Mouse (Mus musculus) monocyte, adult 5-6 weeks (primary cell): ENCODE results near the gene Tex33. TPM values are rescaled to one million over a fixed set of nuclear protein-coding genes. Genes with fewer than 3 reads are reported as not detected.
"Not testable (repeated sequence)": the region's sequence is repeated elsewhere in the genome, so short reads cannot be mapped to it uniquely, and the experiment has no call there.

ENCODE experiments used
- ATAC-seq: fragments of 153-309, 156-312 bp; replicated peaks from 2 replicates; pipeline ENCODE4 v1.8.0; 2017; ENCODE audit warnings: mild to moderate bottlenecking; ENCODE audit not compliant: low TSS enrichment, insufficient number of reproducible peaks, severe bottlenecking, poor library complexity, low FRiP score
- total RNA-seq: library from RNA; stranded (forward); fragments of 200-1000, 200-491, 200-594 nt; gene quantifications from 3 replicates; pipeline ENCODE4 v1.2.3, GENCODE M21; 2017

Gene Tex33
- total RNA-seq, 1 experiment from 2014 or later = not detected

- ATAC-seq = peak; percentile 48; the same call in 1 of the 2 replicates
Measured at GRCm38 (mm10) chr15:78339627-78340423, 55.9 kb downstream of the Tex33 start.

- ATAC-seq = no peak
Measured at GRCm38 (mm10) chr15:78334380-78334779, 61.3 kb downstream of the Tex33 start.

GRCm38 (mm10) chr15:78332981-78333380 lies 62.7 kb downstream of the Tex33 start:
- ATAC-seq = no peak

- no peak for ATAC-seq
Measured at GRCm38 (mm10) chr15:78331523-78332340, 64.0 kb downstream of the Tex33 start.

GRCm38 (mm10) chr15:78330706-78331105 lies 65.0 kb downstream of the Tex33 start:
- no peak for ATAC-seq

- ATAC-seq = not testable (repeated sequence)
Measured at GRCm38 (mm10) chr15:78329972-78330371, 65.7 kb downstream of the Tex33 start.

- ATAC-seq = no peak
Measured at GRCm38 (mm10) chr15:78328520-78329097, 67.1 kb downstream of the Tex33 start.

Other genes starting within 250 kb of the Tex33 start
- gene Ift27, start 221.8 kb downstream of the Tex33 start, total RNA-seq = 3.5 to 8.9 TPM (median 4.7 TPM) in 3 replicates
- 0.49 TPM in 1 of 3 replicates, not detected in the others for gene Pvalb, start 189.5 kb downstream of the Tex33 start, total RNA-seq
- gene Ncf4, start 151.1 kb downstream of the Tex33 start, total RNA-seq = 206 to 223 TPM (median 216 TPM) in 3 replicates
- 7.1 to 15.7 TPM (median 8.0 TPM) in 3 replicates for gene Csf2rb2, start 90.2 kb downstream of the Tex33 start, total RNA-seq
- 52.3 to 134 TPM (median 103 TPM) in 3 replicates for gene Csf2rb, start 70.2 kb downstream of the Tex33 start, total RNA-seq
- gene Tst, start 10.0 kb upstream of the Tex33 start, total RNA-seq = 2.2 TPM in 1 of 3 replicates, not detected in the others
- gene Mpst, start 10.5 kb upstream of the Tex33 start, total RNA-seq = 5.8 to 10.2 TPM (median 8.7 TPM) in 3 replicates
- gene Kctd17, start 32.7 kb upstream of the Tex33 start, total RNA-seq = 4.6 to 6.1 TPM (median 5.0 TPM) in 3 replicates
- gene Tmprss6, start 72.7 kb upstream of the Tex33 start, total RNA-seq = 0.58 TPM in 1 of 3 replicates, not detected in the others
- 102 to 350 TPM (median 102 TPM) in 3 replicates for gene Il2rb, start 99.4 kb upstream of the Tex33 start, total RNA-seq
- 0.67 to 0.87 TPM in 2 of 3 replicates, not detected in the other for gene C1qtnf6, start 135.5 kb upstream of the Tex33 start, total RNA-seq
- gene Sstr3, start 148.8 kb upstream of the Tex33 start, total RNA-seq = 0.10 to 0.29 TPM in 2 of 3 replicates, not detected in the other
- gene Rac2, start 176.9 kb upstream of the Tex33 start, total RNA-seq = 125 to 216 TPM (median 199 TPM) in 3 replicates
- 298 to 420 TPM (median 312 TPM) in 3 replicates for gene Cyth4, start 201.1 kb upstream of the Tex33 start, total RNA-seq